Mouse (Mus musculus): Measurements from ENCODE around the gene Edn2.
A peak's percentile ranks its signal among the peaks of the same experiment; 100 is the strongest.

Edn2 gene

GRCm38 (mm10) chr4:120206471-120206891 is 45.5 kb downstream of the Edn2 start:
- DNase-seq, result no peak

GRCm38 (mm10) chr4:120212080-120212479 is 51.1 kb downstream of the Edn2 start:
- DNase-seq, result no peak

- no peak for DNase-seq
These were observed 51.8 kb downstream of the Edn2 start for GRCm38 (mm10) chr4:120212812-120213211.

GRCm38 (mm10) chr4:120215915-120216591 is 55.0 kb downstream of the Edn2 start:
- peak; percentile 73 for DNase-seq

GRCm38 (mm10) chr4:120216883-120217282 is 55.9 kb downstream of the Edn2 start:
- no peak for DNase-seq

Data from embryo, embryonic 11 days (tissue).